Mouse (Mus musculus) CH12F3 (cell line): ENCODE data around the gene Tmem170.
"Not testable (repeated sequence)": the region's sequence is repeated elsewhere in the genome, so short reads cannot be mapped to it uniquely, and the experiment has no call there.

Experiments
- in situ Hi-C: fragments of 300-500 bp; cut with MboI; formaldehyde crosslinking; loops from 2 replicates; pipeline ENCODE4 v1.14.3; 2020; ENCODE audit warnings: low sequenced_read_pairs

Gene Tmem170

GRCm38 (mm10) chr8:111877711-111878110, 1.2 kb upstream of the Tmem170 start:
- in situ Hi-C loops: no loop called here

- in situ Hi-C loops: no loop called here
Observed at GRCm38 (mm10) chr8:111875758-111876157, 792 bp downstream of the Tmem170 start.

GRCm38 (mm10) chr8:111871278-111871677, 5.3 kb downstream of the Tmem170 start:
- in situ Hi-C loops: no loop called here

GRCm38 (mm10) chr8:111870379-111870778, 6.2 kb downstream of the Tmem170 start:
- in situ Hi-C loops: no loop called here

- in situ Hi-C loops: no loop called here
Observed at GRCm38 (mm10) chr8:111868664-111869063, 7.9 kb downstream of the Tmem170 start.

- in situ Hi-C loops: no loop called here
Observed at GRCm38 (mm10) chr8:111865857-111866256, 10.7 kb downstream of the Tmem170 start.

- in situ Hi-C loops: no loop called here
Observed at GRCm38 (mm10) chr8:111865130-111865852, 11.3 kb downstream of the Tmem170 start.

GRCm38 (mm10) chr8:111864648-111865047, 11.9 kb downstream of the Tmem170 start:
- in situ Hi-C loops: no loop called here

- in situ Hi-C loops: no loop called here
Observed at GRCm38 (mm10) chr8:111863280-111863679, 13.3 kb downstream of the Tmem170 start.

- in situ Hi-C loops: no loop called here
Observed at GRCm38 (mm10) chr8:111855977-111856376, 20.6 kb downstream of the Tmem170 start.

GRCm38 (mm10) chr8:111853861-111854501, 22.6 kb downstream of the Tmem170 start, which contains the start of gene Cfdp1:
Cfdp1 (minus strand) TSS chr8:111854291.
- in situ Hi-C loops: no loop called here

GRCm38 (mm10) chr8:111853219-111853618, 23.3 kb downstream of the Tmem170 start:
- in situ Hi-C loops: not testable (repeated sequence)

- in situ Hi-C loops: no loop called here
Observed at GRCm38 (mm10) chr8:111846746-111847145, 29.8 kb downstream of the Tmem170 start.

- in situ Hi-C loops: no loop called here
Observed at GRCm38 (mm10) chr8:111835540-111835939, 41.0 kb downstream of the Tmem170 start.

- in situ Hi-C loops: no loop called here
Observed at GRCm38 (mm10) chr8:111834011-111834410, 42.5 kb downstream of the Tmem170 start.

GRCm38 (mm10) chr8:111832983-111833382, 43.6 kb downstream of the Tmem170 start:
- in situ Hi-C loops: no loop called here

GRCm38 (mm10) chr8:111831996-111832395, 44.6 kb downstream of the Tmem170 start:
- in situ Hi-C loops: no loop called here

GRCm38 (mm10) chr8:111828595-111828994, 48.0 kb downstream of the Tmem170 start:
- in situ Hi-C loops: no loop called here

GRCm38 (mm10) chr8:111825219-111825618, 51.3 kb downstream of the Tmem170 start:
- in situ Hi-C loops: no loop called here

GRCm38 (mm10) chr8:111824334-111824733, 52.2 kb downstream of the Tmem170 start:
- in situ Hi-C loops: no loop called here

- in situ Hi-C loops: no loop called here
Observed at GRCm38 (mm10) chr8:111821199-111821598, 55.4 kb downstream of the Tmem170 start.

GRCm38 (mm10) chr8:111820691-111821090, 55.9 kb downstream of the Tmem170 start:
- in situ Hi-C loops: no loop called here
